Mouse (Mus musculus): ENCODE results near the gene Nectin3. TPM values are rescaled to one million over a fixed set of nuclear protein-coding genes. Genes with fewer than 3 reads are reported as not detected.

The Nectin3 gene
- 243 TPM for polyA plus RNA-seq (2014; fragmentation: Illumina TruSeq; extraction: RNeasy Lipid Tissue Mini Kit (QIAGEN cat#74804); ENCODE audit: low read depth, low replicate concordance)

DNA sequence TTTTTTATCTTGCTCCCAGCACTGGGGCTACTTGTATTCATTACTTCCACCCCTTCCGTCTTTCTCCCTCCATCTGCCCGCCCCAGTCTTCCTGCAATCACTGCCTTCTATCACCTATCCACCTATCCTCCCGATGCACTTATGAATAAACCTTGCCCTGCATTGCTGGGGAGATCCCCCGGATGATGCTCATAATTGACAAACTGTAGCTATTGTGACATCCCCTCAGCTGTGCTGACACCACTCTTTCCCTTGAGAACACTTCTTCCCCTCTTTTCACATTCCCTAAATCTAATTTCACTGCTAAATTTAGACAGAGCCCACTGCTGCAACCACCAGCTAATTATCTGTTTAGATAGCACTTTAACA is at the start of gene Nectin3:
Gene Nectin3, minus strand, starts transcription at position 105 of the 369 bp plus-strand sequence.

Data from sigmoid colon, adult 10 weeks (tissue).